Mouse (Mus musculus) MEL (cell line): ENCODE results near the gene Sptbn1. TPM values are rescaled to one million over a fixed set of nuclear protein-coding genes. Genes with fewer than 3 reads are reported as not detected.

Experiments
- DNase-seq: peaks from one replicate; pipeline ENCODE4 v3.0.0; 2011; ENCODE audit warnings: low read depth, low spot score
- H3K27ac ChIP-seq: 2 replicates; pipeline ENCODE4 v1.5.1; 2012; ENCODE audit warnings: low read depth, mild to moderate bottlenecking, control low read depth, low read length, moderate library complexity; ENCODE audit not compliant: control insufficient read depth
- H3K27me3 ChIP-seq, 2 experiments: fragments of 150-350 bp in 1 of 2; sonication (generic) in 1 of 2; 2 replicates each; pipeline ENCODE4 v1.6.1; 2012; ENCODE audit warnings: low read length in 2 of 2, mild to moderate bottlenecking in 2 of 2, improper control_type of control experiment in 1 of 2, moderate library complexity in 1 of 2; ENCODE audit not compliant: insufficient read depth in 2 of 2, control insufficient read depth in 1 of 2
- H3K36me3 ChIP-seq, 2 experiments: 2 replicates each; pipeline ENCODE4 v1.6.1; 2012 to 2014; ENCODE audit warnings: low read length in 2 of 2, improper control_type of control experiment in 1 of 2, inconsistent platforms in 1 of 2, mild to moderate bottlenecking in 1 of 2; ENCODE audit not compliant: insufficient read depth in 2 of 2, control insufficient read depth in 1 of 2
- H3K4me1 ChIP-seq, 2 experiments: fragments of 150-350 bp in 1 of 2; sonication (generic) in 1 of 2; 2 replicates each; pipeline ENCODE4 v1.6.1; 2012; ENCODE audit warnings: low read length in 2 of 2, improper control_type of control experiment in 1 of 2, mild to moderate bottlenecking in 1 of 2; ENCODE audit not compliant: insufficient read depth in 2 of 2, control insufficient read depth in 1 of 2
- H3K4me3 ChIP-seq, 2 experiments: fragments of 150-350 bp in 1 of 2; sonication (generic) in 1 of 2; 2 replicates each; pipeline ENCODE4 v1.5.1; 2012; ENCODE audit warnings: low read depth in 2 of 2, low read length in 2 of 2, mild to moderate bottlenecking in 2 of 2, moderate library complexity in 2 of 2, control low read depth in 1 of 2, improper control_type of control experiment in 1 of 2; ENCODE audit not compliant: control insufficient read depth in 1 of 2, insufficient read depth in 1 of 2
- H3K79me2 ChIP-seq: 2 replicates; pipeline ENCODE4 v1.6.1; 2012; ENCODE audit warnings: mild to moderate bottlenecking, low read length, moderate library complexity; ENCODE audit not compliant: control insufficient read depth, poor library complexity, insufficient read depth
- H3K9ac ChIP-seq: 2 replicates; pipeline ENCODE4 v1.6.1; 2012; ENCODE audit warnings: low read depth, mild to moderate bottlenecking, control low read depth, low read length, moderate library complexity; ENCODE audit not compliant: control insufficient read depth, poor library complexity, severe bottlenecking
- H3K9me3 ChIP-seq: fragments of 150-350 bp; sonication (generic); replicated peaks from 2 replicates; pipeline ENCODE4 v1.6.1; 2012; ENCODE audit warnings: mild to moderate bottlenecking, low read length, improper control_type of control experiment, moderate library complexity; ENCODE audit not compliant: insufficient read depth
- E2F4 ChIP-seq: IDR thresholded peaks from 2 replicates; pipeline ENCODE4 v1.6.1; 2011; ENCODE audit warnings: low read depth, low read length, improper control_type of control experiment, borderline replicate concordance
- GATA1 ChIP-seq: IDR thresholded peaks from 2 replicates; pipeline ENCODE4 v1.6.1; 2011; ENCODE audit warnings: low read depth, low read length, improper control_type of control experiment
- MAX ChIP-seq: IDR thresholded peaks from 2 replicates; pipeline ENCODE4 v1.6.1; 2011; ENCODE audit warnings: low read length, improper control_type of control experiment
- MAZ ChIP-seq: IDR thresholded peaks from 2 replicates; pipeline ENCODE4 v1.6.1; 2012; ENCODE audit warnings: low read depth, mild to moderate bottlenecking, inconsistent platforms, low read length, improper control_type of control experiment
- MYB ChIP-seq: IDR thresholded peaks from 2 replicates; pipeline ENCODE4 v1.6.1; 2011; ENCODE audit warnings: mild to moderate bottlenecking, low read depth, low read length, improper control_type of control experiment
- RCOR1 ChIP-seq: IDR thresholded peaks from 2 replicates; pipeline ENCODE4 v1.6.1; 2012; ENCODE audit warnings: low read depth, mild to moderate bottlenecking, inconsistent platforms, low read length, improper control_type of control experiment
- SIN3A ChIP-seq: IDR thresholded peaks from 2 replicates; pipeline ENCODE4 v1.6.1; 2012; ENCODE audit warnings: low read length, improper control_type of control experiment, inconsistent platforms
- TAL1 ChIP-seq: IDR thresholded peaks from 2 replicates; pipeline ENCODE4 v1.6.1; 2012; ENCODE audit warnings: mild to moderate bottlenecking, inconsistent platforms, low read length, moderate library complexity, mixed read lengths
- UBTF ChIP-seq: IDR thresholded peaks from 2 replicates; pipeline ENCODE4 v1.6.1; 2012; ENCODE audit warnings: low read depth, mild to moderate bottlenecking, inconsistent platforms, low read length, improper control_type of control experiment, moderate library complexity, borderline replicate concordance; ENCODE audit not compliant: insufficient read depth
- USF2 ChIP-seq, 2 experiments: IDR thresholded peaks; 2 replicates each; pipeline ENCODE4 v1.6.1; 2011 to 2012; ENCODE audit warnings: improper control_type of control experiment in 2 of 2, low read length in 2 of 2, borderline replicate concordance in 1 of 2, inconsistent platforms in 1 of 2, low read depth in 1 of 2, mild to moderate bottlenecking in 1 of 2; ENCODE audit not compliant: insufficient read depth in 1 of 2
- ZMIZ1 ChIP-seq: IDR thresholded peaks from 2 replicates; pipeline ENCODE4 v1.6.1; 2012; ENCODE audit warnings: low read depth, mild to moderate bottlenecking, inconsistent platforms, low read length, improper control_type of control experiment, moderate library complexity
- polyA plus RNA-seq, 2 experiments: library from polyadenylated mRNA; stranded (reverse) in 1 of 2; unstranded in 1 of 2; fragments of >175 nt in 1 of 2; fragments of >200 nt in 1 of 2; gene quantifications; 2 replicates each; pipeline versions ENCODE4 v1.2.1 to v1.2.4; 2012; ENCODE audit warnings: low replicate concordance in 2 of 2, low read depth in 1 of 2; ENCODE audit not compliant: insufficient read length in 2 of 2, insufficient read depth in 1 of 2, missing spikeins in 1 of 2
- total RNA-seq: library from RNA; depleted of rRNA; stranded (reverse); fragments of 300-350 nt; gene quantifications from 2 replicates; pipeline ENCODE4 v1.2.3, GENCODE M21; 2012; rRNA removed

The Sptbn1 gene
- 14.6 and 20.0 TPM in 2 replicates for total RNA-seq
- polyA plus RNA-seq = 10 to 100 TPM in 1 of 2 experiments, not detected in 1; 20.2 TPM

GRCm38 (mm10) chr11:30267892-30268647 lies at the start of gene Sptbn1:
TSS of gene Sptbn1 (minus strand) at chr11:30268175.
- peak; percentile 73 for DNase-seq

GRCm38 (mm10) chr11:30294279-30294678 lies 26.3 kb upstream of the Sptbn1 start:
- peaks cover 0 to 9% of the 10 kb centered on the region in 2 experiments; a peak in 2 of 4 replicates for H3K36me3 ChIP-seq
- H3K9ac ChIP-seq = no peak overlapping the region
- TF ChIP-seq MAX = no peak
- no peak for TF ChIP-seq MAZ
- no peak for TF ChIP-seq MYB
- no peak for TF ChIP-seq USF2 (IDR thresholded peaks at IDR 0.05; ENCODE audit: borderline replicate concordance in 1 of 2, insufficient read depth in 1 of 2, low read depth in 1 of 2, low read length in 2 of 2)
- TF ChIP-seq GATA1 = no peak
- TF ChIP-seq TAL1 = no peak
- no peaks in the 10 kb centered on the region for H3K9me3 ChIP-seq
- no peak overlapping the region for H3K27ac ChIP-seq
- no peak overlapping the region for H3K4me3 ChIP-seq
- H3K27me3 ChIP-seq = no peaks in the 10 kb centered on the region
- no peaks in the 10 kb centered on the region for H3K79me2 ChIP-seq
- no peak for DNase-seq
- peaks cover 3 to 14% of the 10 kb centered on the region in 2 experiments; a peak in 3 of 4 replicates for H3K4me1 ChIP-seq

More at GRCm38 (mm10) chr11:30267892-30268647, at the start of gene Sptbn1:
- Histone ChIP-seq H3K9ac (peak within 1 kb of the TSS; percentile 60), H3K27me3 (peaks cover 19 to 25% of the 10 kb centered on the region in 2 experiments), H3K27ac (no peak within 1 kb of the TSS), H3K9me3 (no peaks in the 10 kb centered on the region), H3K4me1 (no peaks in the 10 kb centered on the region), H3K79me2 (no peaks in the 10 kb centered on the region; the same call in 1 of the 2 replicates), H3K36me3 (no peaks in the 10 kb centered on the region), H3K4me3 (peak within 1 kb of the TSS; percentile 75 to 86)
- TF ChIP-seq SIN3A (0 out of 2 replicates have a peak, but pooled peaks have one; percentile 18), ZMIZ1 (no peak), E2F4 (no peak), UBTF (0 out of 2 replicates have a peak, but pooled peaks have one; percentile 64), RCOR1 (peak; percentile 8; the same call in 1 of the 2 replicates)
